Mouse (Mus musculus) T-helper 1 cell (primary cell): Measurements from ENCODE around the gene Olfr667.
"Not testable (repeated sequence)": the region's sequence is repeated elsewhere in the genome, so short reads cannot be mapped to it uniquely, and the experiment has no call there.

Experiments
- in situ Hi-C: fragments of 300-600 bp; cut with MboI, MseI; formaldehyde crosslinking; loops from one replicate; pipeline ENCODE4 v1.15.1; 2025; ENCODE audit warnings: high pct_unique_total_duplicates

The Olfr667 gene

GRCm38 (mm10) chr7:104921382-104921781, at the start of gene Olfr667:
TSS of gene Olfr667 (minus strand) at chr7:104921482.
- in situ Hi-C loops: no loop called here

GRCm38 (mm10) chr7:104962520-104962919, 41.2 kb upstream of the Olfr667 start, which contains the start of gene Olfr670:
TSS of gene Olfr670 (minus strand) at chr7:104962620.
- in situ Hi-C loops: no loop called here

DNA sequence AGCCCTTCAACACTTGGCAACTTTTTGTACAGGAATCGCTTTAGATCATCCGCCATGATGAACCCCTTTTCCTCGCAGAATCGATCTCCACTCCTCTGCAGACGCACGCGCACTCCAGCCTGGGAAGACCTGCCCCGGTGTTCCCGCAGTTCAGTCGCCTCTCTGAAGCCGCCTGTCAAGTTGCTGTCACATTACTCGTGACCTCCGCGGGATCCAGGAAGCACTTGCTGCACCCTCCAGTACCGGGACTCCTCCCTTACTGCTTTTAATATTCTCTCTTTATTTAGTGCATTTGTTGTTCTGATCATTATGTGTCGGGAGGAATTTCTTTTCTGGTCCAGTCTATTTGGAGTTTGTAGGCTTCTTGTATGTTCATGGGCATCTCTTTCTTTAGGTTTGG, 29.0 kb upstream of the Olfr667 start:
- in situ Hi-C loops: not testable (repeated sequence)

- in situ Hi-C loops: no loop called here
Observed at GRCm38 (mm10) chr7:104933940-104934339, 12.7 kb upstream of the Olfr667 start, which contains the start of gene Olfr669. TSS of gene Olfr669 (plus strand) at chr7:104934240.

DNA sequence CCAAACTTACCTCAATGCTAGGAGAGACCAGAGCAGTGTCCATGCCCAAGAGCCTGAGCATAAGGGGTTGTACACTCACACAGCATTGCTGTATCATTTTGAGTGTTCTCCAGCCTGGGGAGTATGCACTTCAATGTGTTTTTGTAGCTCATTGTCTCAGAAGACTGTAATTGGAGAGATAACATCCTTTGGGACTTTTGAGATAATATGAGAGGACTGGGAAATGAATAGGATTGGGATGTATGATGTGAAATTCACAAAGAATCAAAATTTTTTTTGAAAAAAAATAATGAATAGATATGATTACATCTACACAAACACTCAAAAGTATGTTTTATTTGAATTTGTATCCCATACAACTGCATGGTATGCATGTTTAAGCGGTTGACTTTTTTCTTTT, 6.7 kb upstream of the Olfr667 start, which contains the start of gene Olfr668:
Gene Olfr668, minus strand, starts transcription at position 101 of the 400 bp plus-strand sequence.
- in situ Hi-C loops: no loop called here

DNA sequence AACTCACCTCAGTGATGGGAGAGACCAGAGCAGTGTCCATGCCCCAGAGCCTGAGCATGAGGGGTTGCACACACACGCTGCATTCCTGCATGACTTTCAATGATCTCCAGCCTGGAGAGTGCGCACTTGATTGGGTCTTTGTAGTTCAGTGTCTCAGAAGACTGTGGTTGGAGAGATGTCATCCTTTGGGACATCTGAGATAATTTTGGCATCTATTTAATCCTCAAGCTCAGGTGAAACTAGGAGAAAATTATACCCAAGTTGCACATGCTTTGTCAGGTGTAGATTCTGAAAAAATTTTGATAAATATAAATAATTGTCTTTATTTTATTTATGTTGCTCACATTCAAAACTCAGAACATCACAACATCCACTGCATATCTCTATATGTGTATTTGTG, 25.4 kb downstream of the Olfr667 start, which contains the start of gene Olfr666:
Gene Olfr666, minus strand, starts transcription at position 101 of the 400 bp plus-strand sequence.
- in situ Hi-C loops: no loop called here

DNA sequence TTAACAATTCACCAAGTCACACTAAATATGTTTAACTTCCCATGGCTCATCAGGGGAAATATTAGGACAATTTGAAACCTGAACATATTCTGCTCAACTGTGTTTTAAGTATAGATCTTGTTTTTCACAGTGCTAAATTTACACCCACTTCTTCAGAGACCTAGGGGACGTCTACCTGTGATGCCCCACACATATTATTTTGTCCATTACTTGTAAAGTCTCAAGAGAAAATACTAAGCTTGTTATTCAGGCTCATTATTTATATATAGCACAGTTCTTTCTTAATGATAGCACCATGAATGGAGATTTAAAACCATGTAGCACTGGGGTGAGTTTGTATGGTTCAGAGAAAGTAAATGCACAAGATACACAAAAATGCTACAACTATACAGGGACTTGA, 43.6 kb downstream of the Olfr667 start, which contains the start of gene Olfr665:
Gene Olfr665, plus strand, starts transcription at position 301 of the 400 bp plus-strand sequence.
- in situ Hi-C loops: no loop called here
